Mouse (Mus musculus) bone marrow, adult 2 months (tissue): ENCODE measurements around the gene Ifnk.

ENCODE experiments used
- CTCF ChIP-seq: fragments of 200-500 bp; IDR thresholded peaks from 2 replicates; pipeline ENCODE4 v1.5.1; 2011; ENCODE audit warnings: low read length, control low read depth; ENCODE audit not compliant: control insufficient read depth, insufficient read depth
- POLR2A ChIP-seq: fragments of 200-500 bp; IDR thresholded peaks from 2 replicates; pipeline ENCODE4 v1.6.1; 2011; ENCODE audit warnings: low read depth, mild to moderate bottlenecking, control low read depth, low read length, borderline replicate concordance; ENCODE audit not compliant: control insufficient read depth

DNA sequence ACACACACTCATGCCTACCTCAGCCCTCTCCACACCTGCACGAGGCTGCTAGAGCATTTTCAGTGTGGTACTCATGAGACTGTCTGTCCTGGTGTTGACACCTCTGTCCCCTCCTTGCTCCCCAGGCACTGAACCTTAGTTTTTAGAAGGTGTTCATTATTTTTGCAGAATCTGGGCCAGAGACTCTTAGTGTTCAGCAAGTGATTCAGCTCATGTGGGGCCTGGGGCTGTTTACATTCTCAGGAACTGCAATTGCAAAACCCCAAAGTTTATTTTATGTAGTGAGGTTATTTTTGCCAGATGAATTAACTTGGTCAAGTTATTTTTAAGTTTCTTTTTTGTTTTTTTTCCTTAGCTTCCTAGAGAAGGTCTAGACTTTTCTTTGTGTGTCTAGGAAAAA is 21.7 kb downstream of the Ifnk start:
- TF ChIP-seq CTCF = no peak
- TF ChIP-seq POLR2A = no peak
